Mouse (Mus musculus) thymus, adult 18-20 months (tissue): ENCODE measurements at regions not wholly inside any gene's neighbourhood (a gene's known extent, or its start where the extent isn't known, plus 50 kb on each side); places are given as distances from the start of the nearest gene placed in this dataset.

Source experiments
- DNase-seq, 2 experiments: peaks; one replicate each; pipeline ENCODE4 v3.0.0; 2022; ENCODE audit warnings: mixed read lengths in 2 of 2

- DNase-seq: no peak
Observed at GRCm38 (mm10) chr15:11712481-11713274, 194.4 kb downstream of the Npr3 start.

- DNase-seq: no peak
Observed at GRCm38 (mm10) chr15:11701246-11701645, 205.8 kb downstream of the Npr3 start.

GRCm38 (mm10) chr15:11699929-11700328 is 207.2 kb downstream of the Npr3 start:
- no peak for DNase-seq

- no peak for DNase-seq
Observed at GRCm38 (mm10) chr15:11697060-11697459, 210.0 kb downstream of the Npr3 start.

- no peak for DNase-seq
Observed at GRCm38 (mm10) chr15:11693772-11694270, 213.3 kb downstream of the Npr3 start.

- DNase-seq: no peak
Observed at GRCm38 (mm10) chr15:11664839-11665379, 242.2 kb downstream of the Npr3 start.

GRCm38 (mm10) chr15:11655168-11655567 is 251.9 kb downstream of the Npr3 start:
- no peak for DNase-seq

- DNase-seq: no peak
Observed at GRCm38 (mm10) chr15:11646241-11646640, 246.8 kb upstream of the Tars start.

GRCm38 (mm10) chr15:11644779-11645178 is 245.3 kb upstream of the Tars start:
- no peak for DNase-seq

GRCm38 (mm10) chr15:11630654-11631053 is 231.2 kb upstream of the Tars start:
- DNase-seq: no peak

GRCm38 (mm10) chr15:11626433-11626832 is 227.0 kb upstream of the Tars start:
- DNase-seq: no peak

- DNase-seq: no peak
Observed at GRCm38 (mm10) chr15:11612416-11612815, 213.0 kb upstream of the Tars start.

- DNase-seq: no peak
Observed at GRCm38 (mm10) chr15:11610043-11610670, 210.7 kb upstream of the Tars start.

GRCm38 (mm10) chr15:11607489-11607888 is 208.0 kb upstream of the Tars start:
- DNase-seq: no peak

GRCm38 (mm10) chr15:11605677-11606076 is 206.2 kb upstream of the Tars start:
- DNase-seq: no peak

- no peak for DNase-seq
Observed at GRCm38 (mm10) chr15:11597021-11597420, 197.6 kb upstream of the Tars start.

- no peak for DNase-seq
Observed at GRCm38 (mm10) chr15:11590542-11591116, 191.2 kb upstream of the Tars start.

GRCm38 (mm10) chr15:11589795-11590194 is 190.3 kb upstream of the Tars start:
- DNase-seq: no peak

- DNase-seq: no peak
Observed at GRCm38 (mm10) chr15:11586384-11586783, 186.9 kb upstream of the Tars start.

- DNase-seq: no peak
Observed at GRCm38 (mm10) chr15:11584155-11584554, 184.7 kb upstream of the Tars start.

GRCm38 (mm10) chr15:11578331-11578730 is 178.9 kb upstream of the Tars start:
- DNase-seq: no peak

- DNase-seq: no peak
Observed at GRCm38 (mm10) chr15:11574359-11574758, 174.9 kb upstream of the Tars start.

GRCm38 (mm10) chr15:11573496-11573895 is 174.0 kb upstream of the Tars start:
- no peak for DNase-seq

GRCm38 (mm10) chr15:11572063-11572462 is 172.6 kb upstream of the Tars start:
- no peak for DNase-seq
